Comparison of ENCODE assay signal across 9 mouse cellular contexts in genomic region chr11:121203859-121204160, GRCm38 (mm10). TPM values are rescaled to one million over a fixed set of nuclear protein-coding genes. Genes with fewer than 3 reads are reported as not detected.
DNase-seq lines count a peak whose midpoint lies in the region; ATAC-seq lines count a peak whose summit lies in the region.
"Had no signal": no experiment of that assay in that cellular context is flagged by ENCODE, and none has a peak within 500 bp of the region (broad histone marks: within the 10 kb centered on the region; RNA-seq: fewer than 3 reads in every experiment).

No protein-coding gene starts in this region.

- no peaks in the 10 kb centered on the region for H3K27me3 ChIP-seq in kidney, embryonic 16.5 days (ENCODE audit: insufficient read depth, low read length)
- no peaks in the 10 kb centered on the region for H3K27me3 ChIP-seq in hindbrain, embryonic 15.5 days
- H3K27me3 ChIP-seq in midbrain, embryonic 15.5 days (replicated peaks) = no peaks in the 10 kb centered on the region

- H3K27ac ChIP-seq in kidney, embryonic 16.5 days (ENCODE audit: low read length) = no peak overlapping the region
- peak overlapping the region; percentile 94 for H3K27ac ChIP-seq in hindbrain, embryonic 15.5 days (replicated peaks)
- peak overlapping the region; percentile 90 for H3K27ac ChIP-seq in midbrain, embryonic 15.5 days

- H3K4me3 ChIP-seq in kidney, embryonic 16.5 days (ENCODE audit: low read length) = peak overlapping the region; percentile 86
- H3K4me3 ChIP-seq in hindbrain, embryonic 15.5 days = peak overlapping the region; percentile 86
- peak overlapping the region; percentile 68 for H3K4me3 ChIP-seq in midbrain, embryonic 15.5 days

- 0% methylated on average over 5 of the region's 5 CpGs for WGBS in kidney, embryonic 16.5 days
- 1% methylated on average over 5 of the region's 5 CpGs for WGBS in hindbrain, embryonic 15.5 days
- 0% methylated on average over 5 of the region's 5 CpGs for WGBS in midbrain, embryonic 15.5 days

- peak overlapping the region; percentile 23; the same call in 1 of the 2 replicates for H3K9ac ChIP-seq in kidney, embryonic 16.5 days (replicated peaks; ENCODE audit: low read length)
- H3K9ac ChIP-seq in hindbrain, embryonic 15.5 days = peak overlapping the region; percentile 83
- peak overlapping the region; percentile 73 for H3K9ac ChIP-seq in midbrain, embryonic 15.5 days

- DNase-seq in kidney, postnatal 14 days = no peak
- peak; percentile 11 for DNase-seq in c-Kit-negative CD71-positive TER-119-positive erythroid progenitor cells, embryonic 14.5 days (ENCODE audit: low read depth, low spot score)
- no peak for DNase-seq in right cerebral cortex, adult 2 months (ENCODE audit: low spot score in 2 of 2)
- DNase-seq in frontal cortex, adult 2 months (ENCODE audit: extremely low spot score in 1 of 2, low spot score in 1 of 2) = no peak
- DNase-seq in left cerebral cortex, postnatal 10 days (ENCODE audit: extremely low spot score in 1 of 2, low spot score in 2 of 2) = no peak

- ATAC-seq in kidney, embryonic 16.5 days (ENCODE audit: low FRiP score, low TSS enrichment) = no peak
- no peak for ATAC-seq in hindbrain, embryonic 15.5 days (ENCODE audit: low FRiP score, low read depth)
- ATAC-seq in midbrain, embryonic 15.5 days (replicated peaks) = no peak

- intact Hi-C loops in left cerebral cortex, postnatal 10 days (cut with DNase I) = no loop called here

- peaks cover 7% of the 10 kb centered on the region; the same call in 1 of the 2 replicates for H3K4me1 ChIP-seq in kidney, embryonic 16.5 days (ENCODE audit: insufficient read depth, low read length)
- peaks cover 13% of the 10 kb centered on the region for H3K4me1 ChIP-seq in hindbrain, embryonic 15.5 days (replicated peaks)
- peaks cover 12% of the 10 kb centered on the region for H3K4me1 ChIP-seq in midbrain, embryonic 15.5 days

- H3K9me3 ChIP-seq in kidney, embryonic 16.5 days (ENCODE audit: low read length) = no peaks in the 10 kb centered on the region
- no peaks in the 10 kb centered on the region for H3K9me3 ChIP-seq in hindbrain, embryonic 15.5 days
- H3K9me3 ChIP-seq in midbrain, embryonic 15.5 days = no peaks in the 10 kb centered on the region

- H3K36me3 ChIP-seq in kidney, embryonic 16.5 days (ENCODE audit: insufficient read depth, low read length) = peaks cover 7% of the 10 kb centered on the region; the same call in 1 of the 2 replicates
- no peaks in the 10 kb centered on the region; the same call in none of the 2 replicates for H3K36me3 ChIP-seq in hindbrain, embryonic 15.5 days
- H3K36me3 ChIP-seq in midbrain, embryonic 15.5 days (replicated peaks) = peaks cover 9% of the 10 kb centered on the region; the same call in 1 of the 2 replicates

- peak overlapping the region; percentile 86 for H3K4me2 ChIP-seq in kidney, embryonic 16.5 days (replicated peaks; ENCODE audit: low read depth, low read length)
- peak overlapping the region; percentile 73 for H3K4me2 ChIP-seq in hindbrain, embryonic 15.5 days
- peak overlapping the region; percentile 59 for H3K4me2 ChIP-seq in midbrain, embryonic 15.5 days

RNA-seq across cellular contexts. Expression of gene Hexdc, which starts 0.4 kb away (rescaled TPM):
- 11.3 and 11.8 TPM in 2 replicates for polyA plus RNA-seq in kidney, embryonic 16.5 days (2015; fragmentation: Nextera tagmentation; extraction: Ambion mirVana)
- 31.6 and 32.5 TPM in 2 replicates for polyA plus RNA-seq in hindbrain, embryonic 15.5 days (2015; fragmentation: Nextera tagmentation; extraction: Ambion mirVana)
- 33.7 and 34.6 TPM in 2 replicates for polyA plus RNA-seq in midbrain, embryonic 15.5 days (2015; fragmentation: Nextera tagmentation; extraction: Ambion mirVana)
- 67.3 and 70.2 TPM in 2 replicates for polyA plus RNA-seq in frontal cortex, adult 2 months (2012; rRNA removed)
- total RNA-seq in left cerebral cortex, postnatal 10 days (2021) = 10 to 100 TPM; 41.0 to 42.7 TPM

RNA-seq across cellular contexts. Expression of gene Ogfod3, which starts 0.7 kb away (rescaled TPM):
- polyA plus RNA-seq in kidney, embryonic 16.5 days (2015; fragmentation: Nextera tagmentation; extraction: Ambion mirVana) = 30.8 and 39.7 TPM in 2 replicates
- polyA plus RNA-seq in hindbrain, embryonic 15.5 days (2015; fragmentation: Nextera tagmentation; extraction: Ambion mirVana) = 28.3 and 29.9 TPM in 2 replicates
- 22.4 and 26.6 TPM in 2 replicates for polyA plus RNA-seq in midbrain, embryonic 15.5 days (2015; fragmentation: Nextera tagmentation; extraction: Ambion mirVana)
- 7.6 and 8.9 TPM in 2 replicates for polyA plus RNA-seq in frontal cortex, adult 2 months (2012; rRNA removed)
- total RNA-seq in left cerebral cortex, postnatal 10 days (2021) = 1 to 10 TPM; 7.4 to 9.2 TPM

RNA-seq across cellular contexts. Expression of gene Cybc1, which starts 25.3 kb away (rescaled TPM):
- polyA plus RNA-seq in kidney, embryonic 16.5 days (2015; fragmentation: Nextera tagmentation; extraction: Ambion mirVana) = 40.4 and 41.0 TPM in 2 replicates
- polyA plus RNA-seq in hindbrain, embryonic 15.5 days (2015; fragmentation: Nextera tagmentation; extraction: Ambion mirVana) = 36.9 and 37.4 TPM in 2 replicates
- polyA plus RNA-seq in midbrain, embryonic 15.5 days (2015; fragmentation: Nextera tagmentation; extraction: Ambion mirVana) = 38.4 and 41.4 TPM in 2 replicates
- polyA plus RNA-seq in frontal cortex, adult 2 months (2012; rRNA removed) = 23.8 and 26.3 TPM in 2 replicates
- total RNA-seq in left cerebral cortex, postnatal 10 days (2021) = 10 to 100 TPM; 22.8 to 24.7 TPM

RNA-seq across cellular contexts. Expression of gene Narf, which starts 33.2 kb away (rescaled TPM):
- polyA plus RNA-seq in kidney, embryonic 16.5 days (2015; fragmentation: Nextera tagmentation; extraction: Ambion mirVana) = 70.9 and 76.0 TPM in 2 replicates
- 81.6 and 86.8 TPM in 2 replicates for polyA plus RNA-seq in hindbrain, embryonic 15.5 days (2015; fragmentation: Nextera tagmentation; extraction: Ambion mirVana)
- polyA plus RNA-seq in midbrain, embryonic 15.5 days (2015; fragmentation: Nextera tagmentation; extraction: Ambion mirVana) = 101 and 106 TPM in 2 replicates
- 39.7 and 40.6 TPM in 2 replicates for polyA plus RNA-seq in frontal cortex, adult 2 months (2012; rRNA removed)
- total RNA-seq in left cerebral cortex, postnatal 10 days (2021) = 10 to 100 TPM; 67.6 to 80.3 TPM

RNA-seq across cellular contexts. Expression of gene Uts2r, which starts 43.7 kb away (rescaled TPM):
- 0.09 TPM in 1 of 2 replicates, not detected in the other for polyA plus RNA-seq in kidney, embryonic 16.5 days (2015; fragmentation: Nextera tagmentation; extraction: Ambion mirVana)
- 0.54 and 0.65 TPM in 2 replicates for polyA plus RNA-seq in hindbrain, embryonic 15.5 days (2015; fragmentation: Nextera tagmentation; extraction: Ambion mirVana)
- polyA plus RNA-seq in midbrain, embryonic 15.5 days (2015; fragmentation: Nextera tagmentation; extraction: Ambion mirVana) = 0.76 and 1.0 TPM in 2 replicates
- polyA plus RNA-seq in frontal cortex, adult 2 months (2012; rRNA removed) = 0.10 and 0.11 TPM in 2 replicates
- total RNA-seq in left cerebral cortex, postnatal 10 days (2021) = not detected
- total RNA-seq: hematopoietic stem cell, adult 5-6 weeks had no signal

Comparison
In these comparisons a context has a peak if more than half of its experiments do, and no peak if none do; other contexts are left out.
1. H3K9ac ChIP-seq: peak in every context shown above with its lines; median percentile 83 in hindbrain, embryonic 15.5 days; 73 in midbrain, embryonic 15.5 days; 23 in kidney, embryonic 16.5 days.